In the genomic region with DNA sequence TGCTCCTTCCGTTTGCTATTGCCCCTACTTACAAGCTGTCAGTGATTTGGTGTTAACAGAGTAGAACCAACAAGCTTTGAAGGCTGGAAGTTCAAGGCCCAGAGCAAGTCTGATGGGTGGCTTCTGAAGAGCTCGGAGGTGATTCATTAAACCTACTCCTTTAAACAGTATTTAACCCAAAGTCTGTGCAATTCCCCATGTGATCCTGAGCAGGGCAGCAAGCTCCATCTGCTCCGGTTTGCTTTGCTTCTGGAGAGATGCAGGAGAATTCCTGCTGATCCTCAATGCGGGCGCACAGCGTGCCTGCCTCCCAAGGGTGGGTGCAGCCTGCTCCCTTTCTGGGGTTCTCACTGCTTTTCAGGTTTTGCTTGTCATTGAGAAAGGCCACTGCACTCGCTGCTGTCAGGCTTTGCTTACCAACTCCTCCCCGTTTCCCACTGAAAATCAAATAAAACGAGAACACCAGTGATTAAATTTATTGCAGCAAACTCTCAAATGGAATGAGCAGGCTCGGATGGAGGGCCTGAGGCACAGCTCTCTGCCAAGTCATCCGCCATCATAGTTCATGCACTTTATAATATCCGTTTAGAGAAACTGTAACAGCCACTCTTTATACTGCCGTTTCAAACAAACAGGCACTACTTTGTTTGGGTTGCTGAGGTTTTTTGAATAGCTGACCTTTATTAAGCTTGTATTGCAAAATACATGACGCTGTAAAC, we compare ENCODE assay signal across 11 mouse cellular contexts. TPM values are rescaled to one million over a fixed set of nuclear protein-coding genes. Genes with fewer than 3 reads are reported as not detected.
A peak's percentile ranks its signal among the peaks of the same experiment; 100 is the strongest.
DNase-seq lines count a peak whose midpoint lies in the region; ATAC-seq lines count a peak whose summit lies in the region.
"Had no signal": no experiment of that assay in that cellular context is flagged by ENCODE, and none has a peak within 500 bp of the region (broad histone marks: within the 10 kb centered on the region; RNA-seq: fewer than 3 reads in every experiment).

No protein-coding gene starts in this region.

- H3K4me2 ChIP-seq in intestine, embryonic 14.5 days (ENCODE audit: low read length) = peak overlapping the region; percentile 30
- H3K4me2 ChIP-seq in intestine, embryonic 16.5 days (ENCODE audit: low read depth, low read length) = no peak overlapping the region
- H3K4me2 ChIP-seq in forebrain, embryonic 13.5 days = no peak overlapping the region
- H3K4me2 ChIP-seq in midbrain, embryonic 12.5 days (replicated peaks) = peak overlapping the region; percentile 9; the same call in 1 of the 2 replicates
- H3K4me2 ChIP-seq in liver, embryonic 12.5 days = no peak overlapping the region
- H3K4me2 ChIP-seq: liver, embryonic 15.5 days had no signal

- no peaks in the 10 kb centered on the region for H3K27me3 ChIP-seq in intestine, embryonic 14.5 days (replicated peaks; ENCODE audit: control insufficient read depth, insufficient read depth, low read length)
- H3K27me3 ChIP-seq in intestine, embryonic 16.5 days (replicated peaks; ENCODE audit: control insufficient read depth, insufficient read depth, low read length) = no peaks in the 10 kb centered on the region
- peaks cover 4% of the 10 kb centered on the region for H3K27me3 ChIP-seq in forebrain, embryonic 13.5 days
- peaks cover 31% of the 10 kb centered on the region for H3K27me3 ChIP-seq in midbrain, embryonic 12.5 days
- no peaks in the 10 kb centered on the region for H3K27me3 ChIP-seq in liver, embryonic 12.5 days (replicated peaks)
- H3K27me3 ChIP-seq: CH12.LX; liver, embryonic 15.5 days had no signal

- no peak overlapping the region for H3K27ac ChIP-seq in intestine, embryonic 14.5 days (ENCODE audit: low read depth)
- no peak overlapping the region for H3K27ac ChIP-seq in intestine, embryonic 16.5 days (ENCODE audit: low read length)
- peak overlapping the region; percentile 48; the same call in 1 of the 2 replicates for H3K27ac ChIP-seq in forebrain, embryonic 13.5 days
- H3K27ac ChIP-seq in midbrain, embryonic 12.5 days (replicated peaks) = no peak overlapping the region
- H3K27ac ChIP-seq in liver, embryonic 12.5 days = no peak overlapping the region
- H3K27ac ChIP-seq: liver, embryonic 15.5 days had no signal

- 20% methylated on average over 14 of the region's 14 CpGs for WGBS in intestine, embryonic 14.5 days
- 19% methylated on average over 14 of the region's 14 CpGs for WGBS in intestine, embryonic 16.5 days
- WGBS in forebrain, embryonic 13.5 days = 26% methylated on average over 14 of the region's 14 CpGs
- 29% methylated on average over 14 of the region's 14 CpGs for WGBS in midbrain, embryonic 12.5 days
- 52% methylated on average over 14 of the region's 14 CpGs for WGBS in liver, embryonic 12.5 days (ENCODE audit: insufficient replicate concordance)

- ATAC-seq in intestine, embryonic 14.5 days (replicated peaks; ENCODE audit: low FRiP score, low TSS enrichment, low read depth) = no peak; the same call in 1 of the 2 replicates
- ATAC-seq in intestine, embryonic 16.5 days = no peak
- peak; percentile 59; the same call in 1 of the 2 replicates for ATAC-seq in forebrain, embryonic 13.5 days
- ATAC-seq in midbrain, embryonic 12.5 days (ENCODE audit: low FRiP score, low read depth) = peak; percentile 28
- ATAC-seq in liver, embryonic 12.5 days = no peak
- no peak for ATAC-seq in megakaryocyte-erythroid progenitor cell, adult 5-6 weeks (replicated peaks; ENCODE audit: low FRiP score, low TSS enrichment, poor library complexity, severe bottlenecking)

- no peaks in the 10 kb centered on the region for H3K36me3 ChIP-seq in intestine, embryonic 14.5 days (ENCODE audit: control insufficient read depth, insufficient read depth, low read length)
- H3K36me3 ChIP-seq in intestine, embryonic 16.5 days (ENCODE audit: control insufficient read depth, insufficient read depth, low read length) = no peaks in the 10 kb centered on the region
- no peaks in the 10 kb centered on the region for H3K36me3 ChIP-seq in forebrain, embryonic 13.5 days (ENCODE audit: poor library complexity, severe bottlenecking)
- H3K36me3 ChIP-seq in midbrain, embryonic 12.5 days = no peaks in the 10 kb centered on the region
- no peaks in the 10 kb centered on the region for H3K36me3 ChIP-seq in liver, embryonic 12.5 days
- H3K36me3 ChIP-seq: liver, embryonic 15.5 days had no signal

- H3K4me1 ChIP-seq in intestine, embryonic 14.5 days (replicated peaks; ENCODE audit: control insufficient read depth, insufficient read depth, low read length) = peaks cover 8% of the 10 kb centered on the region; the same call in 1 of the 2 replicates
- H3K4me1 ChIP-seq in intestine, embryonic 16.5 days (ENCODE audit: control insufficient read depth, insufficient read depth, low read length) = no peaks in the 10 kb centered on the region
- H3K4me1 ChIP-seq in forebrain, embryonic 13.5 days = peaks cover 24% of the 10 kb centered on the region
- peaks cover 22% of the 10 kb centered on the region for H3K4me1 ChIP-seq in midbrain, embryonic 12.5 days
- no peaks in the 10 kb centered on the region for H3K4me1 ChIP-seq in liver, embryonic 12.5 days
- H3K4me1 ChIP-seq: liver, embryonic 15.5 days had no signal

- H3K4me3 ChIP-seq in intestine, embryonic 14.5 days (ENCODE audit: low read depth, low read length) = no peak overlapping the region
- no peak overlapping the region for H3K4me3 ChIP-seq in intestine, embryonic 16.5 days (ENCODE audit: low read length)
- no peak overlapping the region for H3K4me3 ChIP-seq in forebrain, embryonic 13.5 days
- H3K4me3 ChIP-seq in midbrain, embryonic 12.5 days = no peak overlapping the region
- no peak overlapping the region for H3K4me3 ChIP-seq in liver, embryonic 12.5 days
- H3K4me3 ChIP-seq: liver, embryonic 15.5 days had no signal

- H3K9ac ChIP-seq in intestine, embryonic 14.5 days (ENCODE audit: low read length) = no peak overlapping the region
- no peak overlapping the region for H3K9ac ChIP-seq in intestine, embryonic 16.5 days (ENCODE audit: low read depth, low read length)
- no peak overlapping the region for H3K9ac ChIP-seq in forebrain, embryonic 13.5 days
- H3K9ac ChIP-seq in midbrain, embryonic 12.5 days (replicated peaks) = no peak overlapping the region
- no peak overlapping the region for H3K9ac ChIP-seq in liver, embryonic 12.5 days
- H3K9ac ChIP-seq: liver, embryonic 15.5 days had no signal

- DNase-seq in intestine, embryonic 14.5 days (ENCODE audit: low spot score) = peak; percentile 58
- peak; percentile 24 to 36 for DNase-seq in cerebellum, adult 18-20 months
- no peak for DNase-seq in frontal cortex, adult 2 months (ENCODE audit: extremely low spot score in 1 of 2, low spot score in 1 of 2)
- DNase-seq: kidney, postnatal 10 days had no signal

- no peaks in the 10 kb centered on the region for H3K9me3 ChIP-seq in intestine, embryonic 14.5 days (ENCODE audit: control insufficient read depth, low read length)
- no peaks in the 10 kb centered on the region; the same call in 1 of the 2 replicates for H3K9me3 ChIP-seq in intestine, embryonic 16.5 days (ENCODE audit: control insufficient read depth, low read length)
- H3K9me3 ChIP-seq in forebrain, embryonic 13.5 days (replicated peaks) = no peaks in the 10 kb centered on the region
- H3K9me3 ChIP-seq in midbrain, embryonic 12.5 days = no peaks in the 10 kb centered on the region
- H3K9me3 ChIP-seq in liver, embryonic 12.5 days (replicated peaks) = peaks cover 6% of the 10 kb centered on the region; the same call in 1 of the 2 replicates
- H3K9me3 ChIP-seq: liver, embryonic 15.5 days had no signal

RNA-seq across cellular contexts. Expression of gene 4931417E11Rik, which starts 40.7 kb away (rescaled TPM):
- polyA plus RNA-seq in intestine, embryonic 14.5 days (2014; fragmentation: Nextera tagmentation; extraction: Ambion mirVana) = not detected in 2 replicates
- polyA plus RNA-seq in intestine, embryonic 16.5 days (2015; fragmentation: Nextera tagmentation; extraction: Ambion mirVana) = not detected in 2 replicates
- polyA plus RNA-seq in forebrain, embryonic 13.5 days (2015; fragmentation: Nextera tagmentation; extraction: Ambion mirVana) = not detected in 2 replicates
- polyA plus RNA-seq in midbrain, embryonic 12.5 days (2016; fragmentation: Nextera tagmentation; extraction: Ambion mirVana) = not detected in 2 replicates
- not detected in 2 replicates for polyA plus RNA-seq in frontal cortex, adult 2 months (2012; rRNA removed)
- not detected in 2 replicates for polyA plus RNA-seq in liver, embryonic 12.5 days (2016; fragmentation: Nextera tagmentation; extraction: Ambion mirVana)
- total RNA-seq in megakaryocyte-erythroid progenitor cell, adult 5-6 weeks (2014; fragmentation: Nextera tagmentation) = not detected in 2 replicates
- total RNA-seq in megakaryocyte-erythroid progenitor cell, adult 5-6 weeks (2017) = not detected in 2 replicates
- total RNA-seq: CH12.LX had no signal
- polyA plus RNA-seq: liver, embryonic 15.5 days had no signal

Comparison
In these comparisons a context has a peak if more than half of its experiments do, and no peak if none do; other contexts are left out.
1. H3K4me2 ChIP-seq: peak in intestine, embryonic 14.5 days (single experiment) and midbrain, embryonic 12.5 days (single experiment); none in intestine, embryonic 16.5 days (single experiment), forebrain, embryonic 13.5 days (single experiment) and liver, embryonic 12.5 days (single experiment).
2. ATAC-seq: peak in forebrain, embryonic 13.5 days (single experiment) and midbrain, embryonic 12.5 days (single experiment); none in intestine, embryonic 14.5 days (single experiment), intestine, embryonic 16.5 days (single experiment), liver, embryonic 12.5 days (single experiment) and megakaryocyte-erythroid progenitor cell, adult 5-6 weeks (single experiment).
3. DNase-seq: peak in intestine, embryonic 14.5 days (single experiment) and cerebellum, adult 18-20 months (2 of 2); none in frontal cortex, adult 2 months (0 of 2).